Mouse (Mus musculus): ENCODE data around the gene Pfpl. TPM values are rescaled to one million over a fixed set of nuclear protein-coding genes. Genes with fewer than 3 reads are reported as not detected.

Pfpl gene
- total RNA-seq, 2 experiments from 2014 or later = not detected

GRCm38 (mm10) chr19:12464674-12465073, 37.0 kb downstream of the Pfpl start:
- no peak for DNase-seq

GRCm38 (mm10) chr19:12465530-12466144, 37.9 kb downstream of the Pfpl start:
- no peak for DNase-seq

- peak; percentile 44 for DNase-seq
These were observed 38.5 kb downstream of the Pfpl start for GRCm38 (mm10) chr19:12466204-12466603.

- DNase-seq = no peak
These were observed 39.7 kb downstream of the Pfpl start for GRCm38 (mm10) chr19:12467436-12467835.

- no peak for DNase-seq
These were observed 44.2 kb downstream of the Pfpl start for GRCm38 (mm10) chr19:12471866-12472265.

- no peak for DNase-seq
These were observed 44.8 kb downstream of the Pfpl start for GRCm38 (mm10) chr19:12472381-12472976.

- DNase-seq = no peak
These were observed 45.5 kb downstream of the Pfpl start for GRCm38 (mm10) chr19:12473201-12473641.

GRCm38 (mm10) chr19:12473951-12474350, 46.2 kb downstream of the Pfpl start:
- DNase-seq = no peak

- peak; percentile 89 for DNase-seq
These were observed 47.9 kb downstream of the Pfpl start for GRCm38 (mm10) chr19:12475380-12476250.

GRCm38 (mm10) chr19:12476721-12477270, 49.1 kb downstream of the Pfpl start:
- no peak for DNase-seq

- DNase-seq = no peak
These were observed 50.7 kb downstream of the Pfpl start for GRCm38 (mm10) chr19:12478369-12478768.

Other genes starting within 250 kb of the Pfpl start
- not detected for gene Olfr1431, start 227.3 kb upstream of the Pfpl start, total RNA-seq (2021)
- not detected for gene Olfr1432, start 195.3 kb upstream of the Pfpl start, total RNA-seq (2021)
- not detected for gene Olfr262, start 186.2 kb upstream of the Pfpl start, total RNA-seq (2021)
- gene Olfr235, start 166.9 kb upstream of the Pfpl start, total RNA-seq (2021) = not detected
- not detected for gene Olfr1434, start 148.1 kb upstream of the Pfpl start, total RNA-seq (2021)
- not detected for gene Olfr1436, start 128.8 kb upstream of the Pfpl start, total RNA-seq (2021)
- not detected for gene Olfr1437, start 102.8 kb upstream of the Pfpl start, total RNA-seq (2021)
- gene Olfr1438-ps1, start 92.0 kb upstream of the Pfpl start, total RNA-seq (2021) = not detected
- gene Olfr1440, start 40.6 kb upstream of the Pfpl start, total RNA-seq (2021) = not detected
- not detected for gene Olfr1441, start 10.5 kb upstream of the Pfpl start, total RNA-seq (2021)
- gene Mpeg1, start 32.9 kb downstream of the Pfpl start, total RNA-seq (2021) = 1 to 10 TPM; 2.0 to 4.1 TPM
- 10 to 100 TPM; 20.3 to 23.2 TPM for gene Dtx4, start 73.5 kb downstream of the Pfpl start, total RNA-seq (2021)
- gene Fam111a, start 117.8 kb downstream of the Pfpl start, total RNA-seq (2021) = 10 to 100 TPM in 1 of 2 experiments, 1 to 10 TPM in 1; 7.3 to 11.2 TPM
- gene Gm4952, start 172.1 kb downstream of the Pfpl start, total RNA-seq (2021) = not detected
- not detected for gene Glyat, start 205.4 kb downstream of the Pfpl start, total RNA-seq (2021)
- not detected for gene Olfr1442, start 242.5 kb downstream of the Pfpl start, total RNA-seq (2021)